In the genomic region with DNA sequence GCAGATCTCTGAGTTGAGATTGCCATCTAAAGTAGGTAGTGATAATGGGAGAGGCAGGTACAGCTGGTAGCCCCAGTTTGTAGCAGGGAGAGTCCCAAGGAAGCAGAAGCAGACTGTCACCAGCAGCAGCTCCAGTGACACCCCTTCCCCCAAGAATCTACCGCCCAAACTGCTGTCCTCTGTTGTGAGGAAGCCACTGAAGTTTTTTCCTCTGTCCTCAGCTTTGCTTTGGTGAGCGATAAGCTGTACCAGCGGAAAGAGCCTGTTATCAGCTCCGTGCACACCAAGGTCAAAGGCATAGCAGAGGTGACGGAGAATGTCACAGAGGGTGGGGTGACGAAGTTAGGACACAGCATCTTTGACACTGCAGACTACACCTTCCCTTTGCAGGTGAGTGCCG, we compare ENCODE assay signal across 9 mouse cellular contexts. TPM values are rescaled to one million over a fixed set of nuclear protein-coding genes. Genes with fewer than 3 reads are reported as not detected.
DNase-seq lines count a peak whose midpoint lies in the region; ATAC-seq and TF ChIP-seq lines count a peak whose summit lies in the region.
"Had no signal": no experiment of that assay in that cellular context is flagged by ENCODE, and none has a peak within 500 bp of the region (broad histone marks: within the 10 kb centered on the region; RNA-seq: fewer than 3 reads in every experiment).

No protein-coding gene starts in this region.

- TF ChIP-seq EP300 in liver, postnatal 0 days (IDR thresholded peaks at IDR 0.05; ENCODE audit: low read depth): peak; percentile 94

- no peak overlapping the region for H3K4me2 ChIP-seq in forebrain, embryonic 13.5 days
- no peak overlapping the region for H3K4me2 ChIP-seq in forebrain, embryonic 16.5 days (ENCODE audit: low read length)
- H3K4me2 ChIP-seq in forebrain, embryonic 14.5 days (ENCODE audit: low read length): no peak overlapping the region
- peak overlapping the region; percentile 56 for H3K4me2 ChIP-seq in liver, postnatal 0 days (ENCODE audit: low read depth, low read length)

- peak; percentile 68 for DNase-seq in CD4-positive, CD25-positive, alpha-beta regulatory T cell, adult 2 months (ENCODE audit: low read depth, low spot score)
- DNase-seq in forebrain, embryonic 14.5 days (ENCODE audit: low spot score): no peak
- peak; percentile 42 for DNase-seq in liver, postnatal 0 days
- DNase-seq in layer of hippocampus, adult 8-10 months (ENCODE audit: low spot score in 2 of 2): no peak
- DNase-seq in left cerebral cortex, postnatal 36 days (ENCODE audit: low spot score in 2 of 2): no peak
- DNase-seq in left cerebral cortex, adult 8-10 months (ENCODE audit: low spot score in 2 of 2): no peak
- DNase-seq: lung, embryonic 14.5 days had no signal

- intact Hi-C loops in left cerebral cortex, postnatal 36 days (cut with DNase I): loop anchor here (5.0 kb wide), 2 partner anchors 55 to 75 kb away; a partner anchor contains a TSS

- H3K36me3 ChIP-seq in forebrain, embryonic 13.5 days (ENCODE audit: poor library complexity, severe bottlenecking): no peaks in the 10 kb centered on the region
- H3K36me3 ChIP-seq in forebrain, embryonic 16.5 days (ENCODE audit: control insufficient read depth, insufficient read depth): no peaks in the 10 kb centered on the region
- no peaks in the 10 kb centered on the region for H3K36me3 ChIP-seq in forebrain, embryonic 14.5 days (ENCODE audit: control insufficient read depth, insufficient read depth, low read length)
- H3K36me3 ChIP-seq in liver, postnatal 0 days (replicated peaks; ENCODE audit: insufficient read depth, low read length): no peaks in the 10 kb centered on the region

- ATAC-seq in forebrain, embryonic 13.5 days: no peak
- no peak for ATAC-seq in forebrain, embryonic 16.5 days
- ATAC-seq in forebrain, embryonic 14.5 days: no peak
- ATAC-seq in liver, postnatal 0 days: peak; percentile 90

- H3K9ac ChIP-seq in forebrain, embryonic 13.5 days: no peak overlapping the region
- H3K9ac ChIP-seq in forebrain, embryonic 16.5 days (replicated peaks; ENCODE audit: low read depth, low read length): no peak overlapping the region
- H3K9ac ChIP-seq in forebrain, embryonic 14.5 days (ENCODE audit: low read length): 0 out of 2 replicates have a peak overlapping the region, but pooled peaks have one; percentile 8
- H3K9ac ChIP-seq in liver, postnatal 0 days (replicated peaks): peak overlapping the region; percentile 34; the same call in 1 of the 2 replicates
- H3K9ac ChIP-seq: lung, embryonic 14.5 days had no signal

- peak overlapping the region; percentile 21 for H3K27ac ChIP-seq in forebrain, embryonic 13.5 days
- H3K27ac ChIP-seq in forebrain, embryonic 16.5 days (ENCODE audit: low read length): no peak overlapping the region; the same call in 1 of the 2 replicates
- H3K27ac ChIP-seq in forebrain, embryonic 14.5 days (ENCODE audit: low read depth, low read length): peak overlapping the region; percentile 48; the same call in 1 of the 2 replicates
- no peak overlapping the region for H3K27ac ChIP-seq in liver, postnatal 0 days (ENCODE audit: low read depth)

- 0 out of 2 replicates have a peak, but pooled peaks cover 3% of the 10 kb centered on the region for H3K27me3 ChIP-seq in forebrain, embryonic 13.5 days
- H3K27me3 ChIP-seq in forebrain, embryonic 16.5 days (replicated peaks; ENCODE audit: control insufficient read depth, insufficient read depth, low read length): no peaks in the 10 kb centered on the region
- H3K27me3 ChIP-seq in forebrain, embryonic 14.5 days (replicated peaks; ENCODE audit: control insufficient read depth, insufficient read depth, low read length): no peaks in the 10 kb centered on the region
- no peaks in the 10 kb centered on the region for H3K27me3 ChIP-seq in liver, postnatal 0 days (ENCODE audit: insufficient read depth, low read length)

- peaks cover 23% of the 10 kb centered on the region for H3K4me1 ChIP-seq in forebrain, embryonic 13.5 days
- peaks cover 15% of the 10 kb centered on the region for H3K4me1 ChIP-seq in forebrain, embryonic 16.5 days (replicated peaks; ENCODE audit: control insufficient read depth, insufficient read depth, low read length)
- peaks cover 14% of the 10 kb centered on the region for H3K4me1 ChIP-seq in forebrain, embryonic 14.5 days (ENCODE audit: control insufficient read depth, insufficient read depth, low read length)
- H3K4me1 ChIP-seq in liver, postnatal 0 days (ENCODE audit: insufficient read depth): peaks cover 19% of the 10 kb centered on the region

- 83% methylated on average over 7 of the region's 7 CpGs for WGBS in forebrain, embryonic 13.5 days
- 76% methylated on average over 7 of the region's 7 CpGs for WGBS in forebrain, embryonic 16.5 days
- 86% methylated on average over 7 of the region's 7 CpGs for WGBS in forebrain, embryonic 14.5 days
- 7% methylated on average over 7 of the region's 7 CpGs for WGBS in liver, postnatal 0 days (ENCODE audit: insufficient replicate concordance)

- no peak overlapping the region for H3K4me3 ChIP-seq in forebrain, embryonic 13.5 days
- no peak overlapping the region for H3K4me3 ChIP-seq in forebrain, embryonic 16.5 days (replicated peaks; ENCODE audit: low read length)
- no peak overlapping the region for H3K4me3 ChIP-seq in forebrain, embryonic 14.5 days (ENCODE audit: low read depth, low read length)
- no peak overlapping the region for H3K4me3 ChIP-seq in liver, postnatal 0 days (ENCODE audit: low read depth, low read length)

- no peaks in the 10 kb centered on the region for H3K9me3 ChIP-seq in forebrain, embryonic 13.5 days (replicated peaks)
- no peaks in the 10 kb centered on the region for H3K9me3 ChIP-seq in forebrain, embryonic 16.5 days (ENCODE audit: control insufficient read depth, low read length)
- H3K9me3 ChIP-seq in forebrain, embryonic 14.5 days (replicated peaks; ENCODE audit: control insufficient read depth, low read length): no peaks in the 10 kb centered on the region
- H3K9me3 ChIP-seq in liver, postnatal 0 days (ENCODE audit: low read length): no peaks in the 10 kb centered on the region

- no peak for TF ChIP-seq CTCF in liver, postnatal 0 days (IDR thresholded peaks at IDR 0.05; ENCODE audit: low read depth)

RNA-seq across cellular contexts. Expression of a gene that starts 8.8 kb away (rescaled TPM):
- polyA plus RNA-seq in forebrain, embryonic 13.5 days (2015; fragmentation: Nextera tagmentation; extraction: Ambion mirVana): 0.69 and 0.85 TPM in 2 replicates
- 2.1 and 2.4 TPM in 2 replicates for polyA plus RNA-seq in forebrain, embryonic 16.5 days (2015; fragmentation: Nextera tagmentation; extraction: Ambion mirVana)
- 1.5 and 1.7 TPM in 2 replicates for polyA plus RNA-seq in forebrain, embryonic 14.5 days (2014; fragmentation: Nextera tagmentation; extraction: Ambion mirVana)
- polyA plus RNA-seq in liver, postnatal 0 days (2015; fragmentation: Nextera tagmentation; extraction: Ambion mirVana): 1.7 and 2.1 TPM in 2 replicates
- 10 to 100 TPM; 10.3 to 16.4 (median 13.1) TPM for total RNA-seq in layer of hippocampus, adult 8-10 months (2022)
- 1 to 10 TPM; 8.0 to 8.8 TPM for total RNA-seq in left cerebral cortex, postnatal 36 days (2021)
- 10 to 100 TPM in 1 of 4 experiments, 1 to 10 TPM in 3; 7.7 to 16.4 (median 8.6) TPM for total RNA-seq in left cerebral cortex, adult 8-10 months (2022)

RNA-seq across cellular contexts. Expression of a gene that starts 38.2 kb away (rescaled TPM):
- polyA plus RNA-seq in forebrain, embryonic 13.5 days (2015; fragmentation: Nextera tagmentation; extraction: Ambion mirVana): 63.2 and 69.7 TPM in 2 replicates
- 55.1 and 57.1 TPM in 2 replicates for polyA plus RNA-seq in forebrain, embryonic 16.5 days (2015; fragmentation: Nextera tagmentation; extraction: Ambion mirVana)
- polyA plus RNA-seq in forebrain, embryonic 14.5 days (2014; fragmentation: Nextera tagmentation; extraction: Ambion mirVana): 48.9 and 67.6 TPM in 2 replicates
- 2.7 TPM in 2 replicates for polyA plus RNA-seq in liver, postnatal 0 days (2015; fragmentation: Nextera tagmentation; extraction: Ambion mirVana)
- total RNA-seq in layer of hippocampus, adult 8-10 months (2022): 10 to 100 TPM; 40.2 to 59.2 (median 48.5) TPM
- 10 to 100 TPM; 37.1 to 46.0 TPM for total RNA-seq in left cerebral cortex, postnatal 36 days (2021)
- 10 to 100 TPM; 52.6 to 67.4 (median 57.2) TPM for total RNA-seq in left cerebral cortex, adult 8-10 months (2022)

RNA-seq across cellular contexts. Expression of a gene that starts 54.8 kb away (rescaled TPM):
- 6.2 and 6.8 TPM in 2 replicates for polyA plus RNA-seq in forebrain, embryonic 13.5 days (2015; fragmentation: Nextera tagmentation; extraction: Ambion mirVana)
- 7.3 and 10.3 TPM in 2 replicates for polyA plus RNA-seq in forebrain, embryonic 16.5 days (2015; fragmentation: Nextera tagmentation; extraction: Ambion mirVana)
- polyA plus RNA-seq in forebrain, embryonic 14.5 days (2014; fragmentation: Nextera tagmentation; extraction: Ambion mirVana): 6.6 and 8.6 TPM in 2 replicates
- polyA plus RNA-seq in liver, postnatal 0 days (2015; fragmentation: Nextera tagmentation; extraction: Ambion mirVana): 36.0 and 36.2 TPM in 2 replicates
- total RNA-seq in layer of hippocampus, adult 8-10 months (2022): 10 to 100 TPM; 16.6 to 28.6 (median 20.2) TPM
- 10 to 100 TPM; 19.2 to 19.3 TPM for total RNA-seq in left cerebral cortex, postnatal 36 days (2021)
- total RNA-seq in left cerebral cortex, adult 8-10 months (2022): 10 to 100 TPM; 18.1 to 24.5 (median 23.6) TPM

Comparison
In these comparisons a context has a peak if more than half of its experiments do, and no peak if none do; other contexts are left out.
1. H3K27ac ChIP-seq: peak in forebrain, embryonic 13.5 days (single experiment) and forebrain, embryonic 14.5 days (single experiment); none in forebrain, embryonic 16.5 days (single experiment) and liver, postnatal 0 days (single experiment).
2. H3K9ac ChIP-seq: peak in forebrain, embryonic 14.5 days (single experiment) and liver, postnatal 0 days (single experiment); none in forebrain, embryonic 13.5 days (single experiment) and forebrain, embryonic 16.5 days (single experiment).
3. DNase-seq: peak in CD4-positive, CD25-positive, alpha-beta regulatory T cell, adult 2 months (single experiment) and liver, postnatal 0 days (single experiment); none in forebrain, embryonic 14.5 days (single experiment), layer of hippocampus, adult 8-10 months (0 of 2), left cerebral cortex, postnatal 36 days (0 of 2) and left cerebral cortex, adult 8-10 months (0 of 2).
4. RNA of a gene that starts 38.2 kb away (polyA plus RNA-seq): 63.2 to 69.7 TPM in forebrain, embryonic 13.5 days, 55.1 to 57.1 TPM in forebrain, embryonic 16.5 days and 48.9 to 67.6 TPM in forebrain, embryonic 14.5 days; 2.7 TPM in liver, postnatal 0 days; every median in the first group is over 10 times any median in the second.